Mouse (Mus musculus) thymus, postnatal 36 days (tissue): Measurements from ENCODE around the gene Gfod1.

Source experiments
- DNase-seq, 2 experiments: peaks; one replicate each; pipeline ENCODE4 v3.0.0; 2022; ENCODE audit warnings: mixed read lengths in 2 of 2

The Gfod1 gene

GRCm38 (mm10) chr13:43228141-43228540 lies 75.8 kb downstream of the Gfod1 start:
- no peak for DNase-seq

- no peak for DNase-seq
Observed at GRCm38 (mm10) chr13:43226041-43226440, 77.9 kb downstream of the Gfod1 start.

GRCm38 (mm10) chr13:43225161-43225560 lies 78.8 kb downstream of the Gfod1 start:
- no peak for DNase-seq

- DNase-seq = no peak
Observed at GRCm38 (mm10) chr13:43222084-43222483, 81.9 kb downstream of the Gfod1 start.

GRCm38 (mm10) chr13:43221290-43221689 lies 82.7 kb downstream of the Gfod1 start:
- no peak for DNase-seq

- DNase-seq = no peak
Observed at GRCm38 (mm10) chr13:43220635-43221034, 83.3 kb downstream of the Gfod1 start.

GRCm38 (mm10) chr13:43218764-43219163 lies 85.2 kb downstream of the Gfod1 start:
- DNase-seq = no peak

GRCm38 (mm10) chr13:43218284-43218683 lies 85.7 kb downstream of the Gfod1 start:
- no peak for DNase-seq

GRCm38 (mm10) chr13:43217686-43218085 lies 86.3 kb downstream of the Gfod1 start:
- DNase-seq = no peak

GRCm38 (mm10) chr13:43217059-43217458 lies 86.9 kb downstream of the Gfod1 start:
- DNase-seq = no peak

- DNase-seq = no peak
Observed at GRCm38 (mm10) chr13:43215994-43216706, 87.8 kb downstream of the Gfod1 start.

- peak; percentile 46 to 60 for DNase-seq
Observed at GRCm38 (mm10) chr13:43215144-43215993, 88.6 kb downstream of the Gfod1 start.

GRCm38 (mm10) chr13:43212338-43212737 lies 91.6 kb downstream of the Gfod1 start:
- DNase-seq = no peak

- no peak for DNase-seq
Observed at GRCm38 (mm10) chr13:43210956-43211355, 93.0 kb downstream of the Gfod1 start.

- DNase-seq = no peak
Observed at GRCm38 (mm10) chr13:43209560-43209959, 94.4 kb downstream of the Gfod1 start.

- DNase-seq = no peak
Observed at GRCm38 (mm10) chr13:43208914-43209439, 95.0 kb downstream of the Gfod1 start.

GRCm38 (mm10) chr13:43206118-43206683 lies 97.8 kb downstream of the Gfod1 start:
- DNase-seq = no peak

GRCm38 (mm10) chr13:43203641-43204040 lies 100.3 kb downstream of the Gfod1 start:
- DNase-seq = no peak

- no peak for DNase-seq
Observed at GRCm38 (mm10) chr13:43203234-43203633, 100.7 kb downstream of the Gfod1 start.

GRCm38 (mm10) chr13:43202351-43202750 lies 101.6 kb downstream of the Gfod1 start:
- DNase-seq = no peak

- DNase-seq = peak in 1 of 2 experiments; percentile 41
Observed at GRCm38 (mm10) chr13:43201033-43201432, 102.9 kb downstream of the Gfod1 start.

GRCm38 (mm10) chr13:43200473-43200872 lies 103.5 kb downstream of the Gfod1 start:
- DNase-seq = no peak

- DNase-seq = peak; percentile 46 to 53
Observed at GRCm38 (mm10) chr13:43199749-43200148, 104.2 kb downstream of the Gfod1 start.
